Mouse (Mus musculus) limb, embryonic 14.5 days (tissue): ENCODE results near the gene Rxrg. TPM values are rescaled to one million over a fixed set of nuclear protein-coding genes. Genes with fewer than 3 reads are reported as not detected.

Experiments used
- ATAC-seq: fragments of 200-750 bp; cut with Nextera tagmentation; 2 replicates; pipeline ENCODE4 v1.8.0; 2017; ENCODE audit warnings: low read depth, moderate number of reproducible peaks, moderate TSS enrichment; ENCODE audit not compliant: low FRiP score
- DNase-seq: peaks from one replicate; pipeline ENCODE4 v3.0.0-alpha.2; 2015; ENCODE audit warnings: low spot score
- H3K27ac ChIP-seq: fragments of 300-500 bp; sonication (generic); replicated peaks from 2 replicates; pipeline ENCODE4 v1.5.1; 2014; ENCODE audit warnings: low read depth, mild to moderate bottlenecking, low read length, moderate library complexity, mixed read lengths
- H3K27me3 ChIP-seq: fragments of 300-500 bp; sonication (generic); 2 replicates; pipeline ENCODE4 v1.6.1; 2014; ENCODE audit warnings: low read length, mixed read lengths; ENCODE audit not compliant: control insufficient read depth, insufficient read depth
- H3K36me3 ChIP-seq: fragments of 300-500 bp; sonication (generic); 2 replicates; pipeline ENCODE4 v1.6.1; 2014; ENCODE audit warnings: mild to moderate bottlenecking, low read length, moderate library complexity, mixed read lengths; ENCODE audit not compliant: control insufficient read depth, insufficient read depth
- H3K4me1 ChIP-seq: fragments of 300-500 bp; sonication (generic); 2 replicates; pipeline ENCODE4 v1.6.1; 2014; ENCODE audit warnings: antibody characterized with exemption, low read length, mixed read lengths; ENCODE audit not compliant: control insufficient read depth, insufficient read depth
- H3K4me2 ChIP-seq: fragments of 300-500 bp; sonication (generic); replicated peaks from 2 replicates; pipeline ENCODE4 v1.6.1; 2014; ENCODE audit warnings: low read depth, mild to moderate bottlenecking, low read length, moderate library complexity; ENCODE audit not compliant: severe bottlenecking
- H3K4me3 ChIP-seq: fragments of 300-500 bp; sonication (generic); replicated peaks from 2 replicates; pipeline ENCODE4 v1.5.1; 2014; ENCODE audit warnings: low read length
- H3K9ac ChIP-seq: fragments of 300-500 bp; sonication (generic); 2 replicates; pipeline ENCODE4 v1.6.1; 2014; ENCODE audit warnings: mild to moderate bottlenecking, low read depth, low read length, moderate library complexity; ENCODE audit not compliant: severe bottlenecking
- H3K9me3 ChIP-seq: fragments of 300-500 bp; sonication (generic); 2 replicates; pipeline ENCODE4 v1.6.1; 2016; ENCODE audit warnings: low read length; ENCODE audit not compliant: control insufficient read depth
- POLR2A ChIP-seq: fragments of 200-500 bp; IDR thresholded peaks from 2 replicates; pipeline ENCODE4 v1.8.0; 2012; ENCODE audit warnings: inconsistent platforms, mild to moderate bottlenecking, moderate library complexity, borderline replicate concordance; ENCODE audit not compliant: insufficient read depth, insufficient read length; ENCODE audit errors: extremely low read depth
- WGBS: fragments of 180-500 bp; shearing (Covaris S2); extraction: QIAGEN DNeasy Blood & Tissue Kit; methylation state at CpG from one replicate; pipeline ENCODE4 v1.1.7; 2014; 5-methylcytosine and 5-hydroxymethylcytosine counted together
- polyA plus RNA-seq, 2 experiments: library from polyadenylated mRNA; depleted of rRNA in 1 of 2; stranded (reverse) in 1 of 2; unstranded in 1 of 2; fragments of >200 nt; fragmentation: Nextera tagmentation in 1 of 2; extraction: Ambion mirVana in 1 of 2; gene quantifications; 2 replicates each; pipeline versions ENCODE4 v1.2.1 to v1.2.3; 2012 to 2014

The Rxrg gene
- polyA plus RNA-seq, 2 experiments = 16.9 to 24.4 TPM

DNA sequence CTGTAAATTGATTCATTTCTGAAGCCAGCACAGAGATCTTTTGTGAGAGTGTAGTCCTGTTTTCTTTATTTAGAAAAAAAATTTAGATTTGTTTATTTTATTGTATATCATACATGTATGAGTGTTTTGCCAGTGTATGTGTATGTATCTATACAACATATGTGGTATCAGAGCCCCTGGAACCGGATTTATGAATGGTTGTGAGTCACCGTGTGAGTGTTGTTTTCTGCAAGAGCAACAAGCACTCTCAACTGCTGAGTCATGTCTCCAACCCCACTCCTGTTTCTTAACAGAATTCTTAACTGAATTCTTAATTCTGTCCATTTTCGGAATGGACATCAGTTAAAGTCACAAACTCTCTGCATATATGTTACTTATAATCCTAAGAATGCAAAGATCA lies 19.1 kb upstream of the Rxrg start:
- ATAC-seq = no peak
- WGBS = 77% methylated on average over 3 of the region's 3 CpGs

DNA sequence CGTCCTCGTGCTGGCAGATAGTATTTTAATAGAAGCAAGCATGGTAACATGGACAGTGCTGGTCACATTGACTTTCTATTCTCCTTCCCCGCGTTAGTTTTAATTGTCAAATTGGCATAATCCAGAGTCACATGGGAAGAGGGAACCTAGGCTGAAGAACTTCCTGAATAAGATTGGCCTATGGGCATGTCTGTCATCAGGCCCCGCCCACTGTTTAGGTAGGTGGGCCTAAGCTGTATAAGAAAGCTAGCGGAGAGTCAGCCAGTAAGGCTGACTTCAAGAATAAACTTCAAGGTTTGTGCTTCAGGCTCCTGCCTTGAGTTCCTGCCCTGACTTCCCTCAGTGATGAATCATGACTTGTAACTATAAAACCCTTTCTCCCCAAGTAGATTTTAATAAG lies 15.0 kb upstream of the Rxrg start:
- Histone ChIP-seq H3K27me3 (no peaks in the 10 kb centered on the region), H3K4me2 (no peak overlapping the region), H3K36me3 (no peaks in the 10 kb centered on the region), H3K9ac (no peak overlapping the region), H3K27ac (no peak overlapping the region), H3K4me1 (no peaks in the 10 kb centered on the region), H3K9me3 (no peaks in the 10 kb centered on the region), H3K4me3 (no peak overlapping the region)
- DNase-seq = no peak
- 62% methylated on average over 6 of the region's 6 CpGs for WGBS
- TF ChIP-seq POLR2A = no peak
- ATAC-seq = no peak

More for the DNA sequence above, 19.1 kb upstream of the Rxrg start:
- Histone ChIP-seq H3K4me3 (no peak overlapping the region), H3K27me3 (no peaks in the 10 kb centered on the region), H3K9ac (no peak overlapping the region), H3K4me1 (no peaks in the 10 kb centered on the region), H3K4me2 (no peak overlapping the region), H3K9me3 (no peaks in the 10 kb centered on the region), H3K36me3 (no peaks in the 10 kb centered on the region), H3K27ac (no peak overlapping the region)
- no peak for TF ChIP-seq POLR2A
- no peak for DNase-seq

DNA sequence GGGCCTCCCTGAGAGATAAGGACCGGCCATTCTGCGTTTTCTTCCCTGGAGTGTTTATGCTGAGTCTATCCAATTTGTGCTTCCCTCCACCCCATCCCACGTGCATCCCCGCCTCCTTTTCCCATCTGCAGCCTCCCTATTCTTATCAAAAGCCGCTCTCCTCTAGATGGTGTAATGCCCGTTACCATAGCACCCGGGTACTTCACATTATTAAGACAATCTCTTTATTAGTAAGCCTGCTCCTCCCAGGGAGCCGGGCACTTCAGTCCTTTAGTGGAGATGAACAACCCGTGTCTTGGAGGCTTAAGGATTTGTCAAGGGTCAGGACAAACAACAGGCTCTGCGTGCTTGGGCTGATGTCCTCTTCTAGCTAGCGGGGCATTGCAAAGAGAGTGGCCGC lies 14.3 kb upstream of the Rxrg start:
- H3K4me3 ChIP-seq = no peak overlapping the region
- no peak for ATAC-seq
- H3K27ac ChIP-seq = no peak overlapping the region
- no peaks in the 10 kb centered on the region for H3K27me3 ChIP-seq
- WGBS = 80% methylated on average over 12 of the region's 12 CpGs
- no peak overlapping the region for H3K9ac ChIP-seq
- H3K9me3 ChIP-seq = no peaks in the 10 kb centered on the region
- H3K4me2 ChIP-seq = no peak overlapping the region
- no peaks in the 10 kb centered on the region for H3K36me3 ChIP-seq
- no peak for TF ChIP-seq POLR2A
- DNase-seq = no peak
- no peaks in the 10 kb centered on the region for H3K4me1 ChIP-seq

DNA sequence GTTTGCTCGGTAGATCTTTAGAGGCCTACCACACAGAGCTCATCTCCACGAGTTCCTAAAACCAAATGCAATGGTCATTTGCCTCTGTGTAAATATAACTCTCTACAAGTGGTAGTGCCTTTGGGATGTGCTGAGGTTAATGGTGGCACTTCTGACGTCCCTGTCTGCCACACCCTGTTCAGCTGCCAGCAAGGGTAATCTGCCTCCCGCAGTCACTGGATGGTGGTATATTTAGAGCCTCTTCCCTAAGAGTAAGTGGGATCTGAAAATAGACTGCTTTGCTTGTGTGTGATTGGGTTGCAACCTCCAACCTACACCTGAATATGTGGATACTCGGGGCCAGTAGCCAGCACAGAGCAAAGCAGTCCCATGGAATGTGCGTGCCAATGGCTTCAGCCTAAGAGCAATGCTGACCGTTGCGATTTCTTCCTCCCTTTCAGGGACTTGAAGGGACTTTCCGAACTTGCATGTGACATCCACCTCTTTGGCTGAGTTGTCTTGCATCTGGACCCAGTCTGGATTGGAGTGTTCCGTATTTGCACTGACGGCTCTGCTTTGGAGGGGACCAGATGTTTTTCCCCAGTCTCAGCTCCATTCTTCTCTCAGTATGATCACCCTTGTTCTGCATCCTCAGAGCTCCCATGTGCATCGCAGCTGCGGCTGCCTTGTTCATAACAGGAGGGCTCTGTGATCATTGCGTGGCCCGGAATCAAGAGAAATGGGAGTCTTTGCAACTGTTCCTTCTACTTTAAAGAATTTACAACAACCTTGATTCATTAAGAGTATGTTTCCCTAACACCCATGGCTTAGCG lies 9.2 kb upstream of the Rxrg start:
- no peaks in the 10 kb centered on the region for H3K27me3 ChIP-seq
- ATAC-seq = 0 out of 2 replicates have a peak, but pooled peaks have one; percentile 23
- H3K9me3 ChIP-seq = no peaks in the 10 kb centered on the region
- no peaks in the 10 kb centered on the region for H3K4me1 ChIP-seq
- no peak for DNase-seq
- H3K36me3 ChIP-seq = no peaks in the 10 kb centered on the region
- TF ChIP-seq POLR2A = no peak
- no peak overlapping the region for H3K4me3 ChIP-seq
- H3K27ac ChIP-seq = no peak overlapping the region
- WGBS = 75% methylated on average over 16 of the region's 16 CpGs
- H3K9ac ChIP-seq = no peak overlapping the region
- no peak overlapping the region for H3K4me2 ChIP-seq

DNA sequence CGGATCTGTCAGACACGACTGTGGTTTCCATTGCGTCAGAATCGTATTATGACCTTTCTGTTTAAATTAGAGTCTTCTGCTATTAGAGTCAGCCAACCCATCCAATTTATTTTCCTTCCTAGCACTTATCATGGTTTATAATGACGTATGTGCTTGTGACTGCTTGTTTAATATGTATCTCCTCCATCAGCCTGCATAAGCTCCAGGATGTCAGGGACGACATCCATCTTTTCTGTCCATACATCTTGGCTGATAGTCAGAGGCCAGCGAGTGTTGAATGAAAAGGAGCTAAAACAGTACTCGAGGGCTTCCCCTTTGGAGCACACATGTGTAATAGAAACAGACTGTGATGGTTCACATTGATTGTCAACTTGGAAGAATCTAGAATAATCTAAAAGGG lies 6.0 kb upstream of the Rxrg start:
- Histone ChIP-seq H3K4me2 (no peak overlapping the region), H3K9me3 (no peaks in the 10 kb centered on the region), H3K36me3 (no peaks in the 10 kb centered on the region), H3K27ac (no peak overlapping the region), H3K9ac (no peak overlapping the region), H3K4me3 (no peak overlapping the region), H3K27me3 (peaks cover 3% of the 10 kb centered on the region), H3K4me1 (no peaks in the 10 kb centered on the region)
- TF ChIP-seq POLR2A = no peak
- ATAC-seq = no peak
- no peak for DNase-seq
- 82% methylated on average over 8 of the region's 8 CpGs for WGBS

DNA sequence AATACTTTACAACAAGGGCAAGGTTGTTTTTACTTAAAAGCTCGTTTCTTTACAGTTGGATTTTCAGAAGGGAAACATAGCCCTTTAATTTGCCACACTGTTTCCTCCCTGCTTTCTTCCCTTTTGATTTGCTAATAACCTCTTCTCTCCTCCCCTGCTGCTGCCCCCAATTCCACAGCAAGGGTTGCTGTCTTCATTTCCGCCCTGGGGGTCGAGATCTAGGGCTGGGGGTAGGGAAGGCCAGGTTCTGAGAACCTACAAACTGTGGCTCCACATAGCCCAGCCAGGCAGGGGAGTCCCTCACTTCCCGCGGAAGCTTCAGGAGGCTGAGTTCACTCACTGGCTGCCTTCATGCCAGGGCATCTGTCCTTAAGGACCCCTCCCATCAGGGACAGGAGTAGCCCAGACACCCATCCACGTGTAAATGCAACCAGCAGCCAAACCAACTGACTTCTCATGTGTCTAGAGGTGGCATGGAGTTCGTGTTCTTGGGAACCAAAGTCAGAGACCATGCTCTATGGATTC lies 1.1 kb downstream of the Rxrg start:
- no peak for TF ChIP-seq POLR2A
- H3K27me3 ChIP-seq = peaks cover 13% of the 10 kb centered on the region
- H3K9me3 ChIP-seq = no peaks in the 10 kb centered on the region
- 8% methylated on average over 7 of the region's 7 CpGs for WGBS
- ATAC-seq (no peak), DNase-seq (no peak)
- no peak overlapping the region for H3K27ac ChIP-seq
- peaks cover 10% of the 10 kb centered on the region; the same call in 1 of the 2 replicates for H3K4me1 ChIP-seq
- no peaks in the 10 kb centered on the region for H3K36me3 ChIP-seq
- H3K9ac ChIP-seq = peak overlapping the region; percentile 29; the same call in 1 of the 2 replicates
- H3K4me3 ChIP-seq = peak overlapping the region; percentile 41
- peak overlapping the region; percentile 79 for H3K4me2 ChIP-seq
